Mouse (Mus musculus) A20 (cell line): ENCODE data around the gene Cxcr2.

ENCODE experiments used
- DNase-seq: peaks from one replicate; pipeline ENCODE4 v3.0.0-alpha.2; 2011; ENCODE audit warnings: low read depth, low spot score

Cxcr2 gene

DNA sequence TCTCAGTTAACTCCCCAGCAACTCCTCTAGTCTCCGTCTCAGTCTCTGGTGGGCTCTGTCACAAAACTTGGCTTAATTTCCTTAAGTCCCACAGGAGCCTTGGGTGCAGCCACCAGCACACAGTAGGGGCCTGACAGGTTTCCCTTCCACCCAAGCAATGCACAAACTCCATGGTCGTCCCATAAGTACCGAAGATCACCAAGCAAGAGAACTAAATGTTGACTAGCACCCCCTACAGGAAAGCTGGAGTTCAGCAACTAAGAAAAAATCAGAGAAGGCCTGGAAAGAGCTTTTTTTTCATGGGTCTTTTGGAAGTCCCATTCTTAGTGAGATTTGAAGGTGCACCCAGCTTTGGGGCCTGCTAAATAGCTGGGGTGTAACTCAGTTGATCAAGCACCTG lies 14.4 kb upstream of the Cxcr2 start:
- peak; percentile 31 for DNase-seq

- peak; percentile 76 for DNase-seq
Observed at GRCm38 (mm10) chr1:74141781-74142180, 12.0 kb upstream of the Cxcr2 start.

- no peak for DNase-seq
Observed at GRCm38 (mm10) chr1:74149106-74149885, 4.5 kb upstream of the Cxcr2 start.

- no peak for DNase-seq
Observed at GRCm38 (mm10) chr1:74150101-74150500, 3.7 kb upstream of the Cxcr2 start.

- DNase-seq: no peak
Observed at GRCm38 (mm10) chr1:74151091-74151490, 2.7 kb upstream of the Cxcr2 start.

- peak; percentile 33 for DNase-seq
Observed at GRCm38 (mm10) chr1:74155435-74156012, 1.7 kb downstream of the Cxcr2 start.

DNA sequence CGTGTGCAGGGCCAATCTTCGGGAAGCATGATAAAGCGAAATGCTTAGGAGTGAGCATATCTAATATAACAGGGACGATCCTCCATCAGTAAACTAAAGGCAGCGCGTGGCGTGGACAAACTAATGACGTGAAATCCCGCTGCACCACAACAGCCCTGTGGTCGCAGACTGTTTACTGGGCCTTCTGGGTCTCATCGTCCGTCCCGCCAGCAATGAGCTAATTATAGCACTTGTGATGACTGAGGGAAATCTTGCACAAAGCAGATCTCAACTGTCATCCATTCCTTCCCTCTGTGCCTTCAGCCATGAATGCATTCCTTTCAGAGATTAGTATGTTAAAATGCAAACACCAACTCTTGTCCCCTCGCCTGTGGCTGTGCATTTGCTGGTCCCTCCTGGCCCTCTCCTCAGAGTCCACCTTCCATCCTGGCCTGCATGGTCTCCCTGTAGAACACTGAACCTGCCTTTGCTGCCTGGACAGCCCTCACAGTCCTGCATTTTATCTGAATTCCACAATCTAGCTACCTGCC lies 2.7 kb downstream of the Cxcr2 start:
- no peak for DNase-seq

DNA sequence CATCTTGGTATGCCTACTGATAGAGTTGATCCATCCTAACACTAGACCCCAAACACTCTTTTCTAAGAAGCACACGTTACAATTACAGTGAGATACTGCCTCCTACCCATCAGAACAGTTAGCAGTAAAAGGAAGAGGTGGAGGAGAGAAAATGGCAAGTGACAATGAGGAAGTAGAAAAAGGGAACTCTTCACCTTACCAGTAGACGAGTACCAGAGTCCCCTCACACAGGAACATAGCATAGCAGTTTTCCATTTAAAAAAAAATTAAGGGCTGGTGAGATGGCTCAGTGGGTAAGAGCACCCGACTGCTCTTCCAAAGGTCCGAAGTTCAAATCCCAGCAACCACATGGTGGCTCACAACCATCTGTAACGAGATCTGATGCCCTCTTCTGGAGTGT lies 5.8 kb downstream of the Cxcr2 start:
- DNase-seq: peak; percentile 30

DNA sequence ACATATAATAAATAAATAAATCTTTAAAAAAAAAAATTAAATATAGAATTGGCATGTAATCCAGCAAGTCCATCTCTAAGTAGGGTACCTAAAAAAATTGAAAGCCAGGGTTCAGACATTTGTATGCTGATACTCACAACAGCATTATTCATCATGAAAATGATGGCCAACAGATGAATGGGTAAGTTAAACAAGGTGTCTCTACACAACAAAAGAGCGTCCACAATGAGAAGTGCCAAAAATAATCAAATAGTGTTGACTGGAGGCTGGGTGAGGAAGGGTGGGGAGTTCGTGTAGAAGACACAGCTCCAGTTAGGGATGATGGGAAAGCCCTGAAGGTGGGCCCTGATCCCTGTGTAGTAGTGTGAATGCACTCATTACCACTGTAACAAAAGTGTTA lies 6.2 kb downstream of the Cxcr2 start:
- no peak for DNase-seq

DNA sequence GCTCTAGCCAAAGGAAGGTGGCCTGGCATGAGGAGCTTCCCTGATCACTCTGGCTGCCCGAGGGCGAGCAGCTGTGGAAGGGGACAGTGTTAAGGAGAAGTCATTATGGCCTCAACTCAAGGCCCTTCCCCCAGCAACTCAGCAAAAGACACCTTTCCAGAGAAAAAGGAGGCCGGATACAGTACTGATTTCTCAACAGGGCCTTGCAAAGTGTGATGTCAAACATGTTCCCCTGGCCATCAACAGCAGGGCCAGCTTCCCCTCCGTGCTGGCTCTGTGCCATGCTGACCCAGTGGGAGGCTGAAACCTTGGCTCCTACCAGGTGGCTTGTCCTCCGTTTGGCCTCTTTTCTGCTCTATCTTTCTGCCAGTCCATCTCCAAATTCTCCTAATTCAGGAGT lies 13.3 kb downstream of the Cxcr2 start:
- no peak for DNase-seq

- DNase-seq: no peak
Observed at GRCm38 (mm10) chr1:74169721-74170120, 15.9 kb downstream of the Cxcr2 start.

DNA sequence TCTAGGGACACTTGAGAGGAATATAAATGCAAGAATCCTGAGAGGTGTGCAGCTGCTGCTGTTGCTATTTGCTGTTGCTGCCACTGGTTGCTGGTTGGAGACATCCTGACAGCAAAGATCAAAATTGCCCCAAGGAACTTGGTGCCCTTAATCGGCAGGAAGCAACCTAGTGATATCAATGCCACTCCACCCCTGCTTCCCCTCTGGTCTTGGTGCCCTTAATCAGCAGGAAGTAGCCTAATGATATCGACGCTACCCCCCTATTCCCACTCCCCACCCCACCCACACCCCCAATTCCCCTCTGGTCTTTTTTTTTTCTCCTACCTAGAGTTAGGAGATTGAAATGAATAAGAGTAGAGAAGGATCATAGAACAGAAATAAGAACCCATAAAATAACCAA lies 18.9 kb downstream of the Cxcr2 start:
- no peak for DNase-seq

GRCm38 (mm10) chr1:74175731-74176130 lies 21.9 kb downstream of the Cxcr2 start:
- DNase-seq: no peak

DNA sequence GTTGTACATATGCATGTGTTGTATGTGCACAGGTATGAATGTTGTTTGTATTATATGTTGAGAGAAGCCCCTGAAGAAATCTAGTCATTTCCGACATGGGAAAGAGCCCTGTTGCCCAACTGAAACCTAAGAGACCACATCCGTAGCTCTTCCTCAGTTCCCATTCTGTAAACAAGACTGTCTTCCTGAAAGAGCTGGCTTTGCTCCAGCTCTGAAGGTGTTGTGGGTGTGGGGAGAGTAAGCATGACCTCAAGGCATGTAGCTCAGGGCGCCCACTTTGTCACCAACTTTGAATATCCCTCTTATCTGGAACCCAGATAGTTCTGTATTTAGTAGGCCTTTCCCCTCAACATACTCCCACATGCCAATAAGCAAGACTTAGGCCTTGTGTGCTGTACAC lies 24.8 kb downstream of the Cxcr2 start:
- no peak for DNase-seq

- no peak for DNase-seq
Observed at GRCm38 (mm10) chr1:74179624-74180408, 26.0 kb downstream of the Cxcr2 start.

- DNase-seq: no peak
Observed at GRCm38 (mm10) chr1:74181462-74181861, 27.7 kb downstream of the Cxcr2 start.

GRCm38 (mm10) chr1:74183006-74183405 lies 29.2 kb downstream of the Cxcr2 start:
- peak; percentile 42 for DNase-seq

- DNase-seq: no peak
Observed at GRCm38 (mm10) chr1:74190471-74190870, 36.7 kb downstream of the Cxcr2 start.

DNA sequence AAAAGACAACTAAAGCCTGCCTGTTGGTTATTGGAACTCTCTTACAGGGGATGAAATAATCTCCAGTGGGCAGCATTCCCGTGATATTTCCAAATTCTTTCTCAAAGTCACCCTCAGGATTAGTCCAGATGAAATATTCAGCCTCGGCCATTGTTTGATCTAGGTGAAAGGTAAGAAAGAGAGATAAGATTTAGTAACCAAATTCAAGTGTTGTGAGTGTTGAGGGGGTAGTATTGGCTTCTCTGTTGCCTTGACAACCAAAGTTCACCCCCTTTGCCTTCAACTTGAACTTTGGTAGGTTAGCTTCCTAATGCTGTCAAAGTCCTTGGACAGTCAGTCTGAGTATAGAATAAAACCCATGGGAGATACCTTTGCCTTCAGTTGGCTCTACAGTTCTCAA lies 38.9 kb downstream of the Cxcr2 start:
- no peak for DNase-seq

- DNase-seq: no peak
Observed at GRCm38 (mm10) chr1:74194445-74194844, 40.7 kb downstream of the Cxcr2 start, which contains the start of gene Cxcr1. TSS of gene Cxcr1 (minus strand) at chr1:74194631.

DNA sequence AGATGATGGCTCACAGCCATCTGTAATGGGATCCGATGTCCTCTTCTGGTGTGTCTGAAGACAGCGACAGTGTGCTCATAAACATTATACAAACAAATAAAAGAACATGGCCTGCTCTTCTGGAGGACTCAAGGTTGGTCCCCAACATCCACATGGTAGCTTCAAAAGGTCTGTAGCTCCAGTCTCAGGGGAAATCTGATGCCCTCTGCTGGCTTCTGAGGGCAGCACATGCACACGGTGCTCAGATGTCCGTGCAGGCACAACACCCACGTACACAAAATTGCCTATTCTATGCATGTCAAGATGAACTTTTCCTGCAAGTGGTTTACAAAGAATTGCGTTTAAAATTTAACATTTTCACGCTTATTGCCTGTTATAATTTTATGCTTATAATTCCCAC lies 42.2 kb downstream of the Cxcr2 start:
- DNase-seq: peak; percentile 68
